Mouse (Mus musculus): ENCODE measurements around the gene Dpp6. TPM values are rescaled to one million over a fixed set of nuclear protein-coding genes. Genes with fewer than 3 reads are reported as not detected.
"Not testable (repeated sequence)": the region's sequence is repeated elsewhere in the genome, so short reads cannot be mapped to it uniquely, and the experiment has no call there.

Gene Dpp6
- polyA plus RNA-seq, 1 experiment from 2014 or later, result 88.3 TPM

GRCm38 (mm10) chr5:27474964-27475465 is 658.0 kb downstream of the Dpp6 start:
- no peaks in the 10 kb centered on the region for H3K9me3 ChIP-seq (replicated peaks)
- H3K27ac ChIP-seq (replicated peaks), result no peak overlapping the region
- no peak overlapping the region for H3K4me3 ChIP-seq (replicated peaks)
- H3K27me3 ChIP-seq (replicated peaks), result no peaks in the 10 kb centered on the region
- no peak overlapping the region for H3K9ac ChIP-seq (replicated peaks)
- H3K4me2 ChIP-seq, result no peak overlapping the region
- ATAC-seq (ENCODE audit: low FRiP score), result no peak
- H3K4me1 ChIP-seq, result no peaks in the 10 kb centered on the region
- 79% methylated on average over 4 of the region's 4 CpGs for WGBS
- peaks cover 7% of the 10 kb centered on the region; the same call in 1 of the 2 replicates for H3K36me3 ChIP-seq

- H3K27me3 ChIP-seq (replicated peaks), result no peaks in the 10 kb centered on the region
- H3K4me1 ChIP-seq, result 0 out of 2 replicates have a peak, but pooled peaks cover 5% of the 10 kb centered on the region
- H3K9ac ChIP-seq (replicated peaks), result no peak overlapping the region
- H3K4me2 ChIP-seq, result no peak overlapping the region
- no peaks in the 10 kb centered on the region for H3K36me3 ChIP-seq
- H3K9me3 ChIP-seq (replicated peaks), result no peaks in the 10 kb centered on the region
- WGBS, result 82% methylated on average over 2 of the region's 2 CpGs
- ATAC-seq (ENCODE audit: low FRiP score), result no peak
- no peak overlapping the region for H3K4me3 ChIP-seq (replicated peaks)
- H3K27ac ChIP-seq (replicated peaks), result no peak overlapping the region
Observed at GRCm38 (mm10) chr5:27481706-27482105, 664.7 kb downstream of the Dpp6 start.

GRCm38 (mm10) chr5:27486138-27486537 is 669.1 kb downstream of the Dpp6 start:
- H3K4me3 ChIP-seq (replicated peaks), result no peak overlapping the region
- no peak for ATAC-seq (ENCODE audit: low FRiP score)
- no peaks in the 10 kb centered on the region for H3K27me3 ChIP-seq (replicated peaks)

DNA sequence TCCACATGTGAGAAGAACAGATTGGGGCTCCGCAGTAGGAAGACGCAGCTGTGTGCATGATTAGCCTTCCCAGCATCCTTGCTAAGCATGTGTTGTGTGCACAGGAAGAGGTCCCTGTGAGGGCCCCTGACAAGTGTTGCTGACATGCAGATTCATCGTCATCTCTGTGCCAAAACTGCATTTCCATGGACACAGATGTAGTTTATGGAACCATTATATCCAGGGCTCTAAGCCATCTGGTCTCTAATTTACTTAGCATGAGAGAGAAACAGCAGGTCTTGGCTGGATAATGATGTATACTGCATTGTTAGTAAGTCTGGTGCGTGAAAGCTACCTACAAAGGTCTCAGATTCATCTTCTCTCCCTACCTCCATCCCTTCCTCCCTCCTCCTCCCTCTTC is 673.9 kb downstream of the Dpp6 start:
- 0 out of 2 replicates have a peak, but pooled peaks cover 4% of the 10 kb centered on the region for H3K4me1 ChIP-seq

More at GRCm38 (mm10) chr5:27486138-27486537, 669.1 kb downstream of the Dpp6 start:
- no peak overlapping the region for H3K9ac ChIP-seq (replicated peaks)
- 0 out of 2 replicates have a peak overlapping the region, but pooled peaks have one; percentile 6 for H3K27ac ChIP-seq (replicated peaks)
- WGBS, result 43% methylated on average over 1 of the region's 1 CpGs
- H3K9me3 ChIP-seq (replicated peaks), result no peaks in the 10 kb centered on the region
- H3K36me3 ChIP-seq, result no peaks in the 10 kb centered on the region
- H3K4me2 ChIP-seq, result no peak overlapping the region
- 0 out of 2 replicates have a peak, but pooled peaks cover 5% of the 10 kb centered on the region for H3K4me1 ChIP-seq

GRCm38 (mm10) chr5:27501338-27501737 is 684.3 kb downstream of the Dpp6 start, which contains the start of gene Speer4b:
Gene Speer4b, minus strand, starts transcription at chr5:27501438.
- not testable (repeated sequence) for H3K9ac ChIP-seq (replicated peaks); H3K36me3 ChIP-seq; H3K4me1 ChIP-seq; ATAC-seq (ENCODE audit: low FRiP score); H3K9me3 ChIP-seq (replicated peaks); H3K4me3 ChIP-seq (replicated peaks); H3K27me3 ChIP-seq (replicated peaks); H3K4me2 ChIP-seq; H3K27ac ChIP-seq (replicated peaks)
- 71% methylated on average over 1 of the region's 1 CpGs for WGBS

More for the DNA sequence above, 673.9 kb downstream of the Dpp6 start:
- Histone ChIP-seq H3K9ac (replicated peaks) (no peak overlapping the region), H3K27ac (replicated peaks) (0 out of 2 replicates have a peak overlapping the region, but pooled peaks have one; percentile 24), H3K4me3 (replicated peaks) (no peak overlapping the region), H3K9me3 (replicated peaks) (no peaks in the 10 kb centered on the region), H3K4me2 (no peak overlapping the region), H3K36me3 (no peaks in the 10 kb centered on the region), H3K27me3 (replicated peaks) (no peaks in the 10 kb centered on the region)
- peak; percentile 70; the same call in 1 of the 2 replicates for ATAC-seq (ENCODE audit: low FRiP score)
- 66% methylated on average over 4 of the region's 4 CpGs for WGBS

- no peak for ATAC-seq (ENCODE audit: low FRiP score)
- H3K9ac ChIP-seq (replicated peaks), result no peak overlapping the region
- no peak overlapping the region for H3K27ac ChIP-seq (replicated peaks)
- H3K4me1 ChIP-seq, result 0 out of 2 replicates have a peak, but pooled peaks cover 6% of the 10 kb centered on the region
- no peaks in the 10 kb centered on the region for H3K36me3 ChIP-seq
- H3K4me3 ChIP-seq (replicated peaks), result no peak overlapping the region
- no peak overlapping the region for H3K4me2 ChIP-seq
- no peaks in the 10 kb centered on the region for H3K27me3 ChIP-seq (replicated peaks)
- no peaks in the 10 kb centered on the region for H3K9me3 ChIP-seq (replicated peaks)
Observed at GRCm38 (mm10) chr5:27518716-27519115, 701.7 kb downstream of the Dpp6 start.

GRCm38 (mm10) chr5:27526906-27527305 is 709.9 kb downstream of the Dpp6 start:
- Histone ChIP-seq H3K9ac (replicated peaks) (no peak overlapping the region), H3K36me3 (no peaks in the 10 kb centered on the region), H3K4me3 (replicated peaks) (no peak overlapping the region), H3K27me3 (replicated peaks) (no peaks in the 10 kb centered on the region), H3K4me2 (no peak overlapping the region), H3K4me1 (no peaks in the 10 kb centered on the region), H3K9me3 (replicated peaks) (no peaks in the 10 kb centered on the region), H3K27ac (replicated peaks) (no peak overlapping the region)
- WGBS, result 90% methylated on average over 1 of the region's 1 CpGs
- ATAC-seq (ENCODE audit: low FRiP score), result no peak

DNA sequence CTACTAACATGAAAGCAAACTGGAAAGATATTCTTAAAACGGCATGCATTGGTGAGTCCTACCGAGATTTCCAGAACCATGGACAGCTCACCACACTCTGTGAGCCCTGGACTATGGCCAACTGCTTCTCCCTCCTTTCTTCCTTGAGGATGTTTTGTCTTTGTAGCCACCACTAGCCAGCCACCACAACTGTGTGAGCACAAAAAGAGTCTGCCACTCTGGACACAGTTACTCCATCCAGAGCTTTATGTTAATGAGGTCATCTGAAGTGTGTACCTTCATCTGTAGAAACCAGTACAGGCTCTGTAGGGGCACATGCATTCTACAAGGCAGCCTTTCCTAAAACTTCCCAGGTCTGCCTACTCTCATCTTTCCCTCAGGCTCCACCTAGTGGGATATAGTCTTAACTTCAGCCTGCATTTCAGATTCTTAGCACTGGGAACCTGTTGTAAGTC is 727.8 kb downstream of the Dpp6 start:
- Histone ChIP-seq H3K4me1 (no peaks in the 10 kb centered on the region), H3K36me3 (no peaks in the 10 kb centered on the region), H3K4me3 (replicated peaks) (no peak overlapping the region), H3K9me3 (replicated peaks) (no peaks in the 10 kb centered on the region), H3K27me3 (replicated peaks) (no peaks in the 10 kb centered on the region), H3K9ac (replicated peaks) (no peak overlapping the region), H3K27ac (replicated peaks) (no peak overlapping the region), H3K4me2 (no peak overlapping the region)
- WGBS, result 6% methylated on average over 2 of the region's 2 CpGs
- peak; percentile 67 for ATAC-seq (ENCODE audit: low FRiP score)

DNA sequence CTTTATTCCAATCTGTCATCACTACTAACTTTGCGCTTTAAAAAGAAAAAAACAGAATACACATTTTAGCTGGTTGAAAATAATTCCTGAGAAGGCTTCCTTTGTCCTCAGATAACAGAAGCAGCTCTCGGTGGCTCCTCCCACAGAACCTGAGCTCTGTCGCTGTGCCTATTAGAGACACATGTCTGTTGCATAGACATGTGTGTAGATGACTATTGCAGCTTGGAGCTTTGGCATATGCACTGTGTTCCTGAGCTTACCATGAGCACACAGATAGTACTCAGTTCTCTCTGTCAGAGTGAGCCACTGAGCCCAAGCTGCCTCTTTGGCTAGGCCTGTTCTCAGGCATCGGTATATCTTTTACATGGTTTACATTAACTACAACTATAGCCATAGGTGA is 732.3 kb downstream of the Dpp6 start:
- no peak overlapping the region for H3K27ac ChIP-seq (replicated peaks)
- ATAC-seq (ENCODE audit: low FRiP score), result no peak

DNA sequence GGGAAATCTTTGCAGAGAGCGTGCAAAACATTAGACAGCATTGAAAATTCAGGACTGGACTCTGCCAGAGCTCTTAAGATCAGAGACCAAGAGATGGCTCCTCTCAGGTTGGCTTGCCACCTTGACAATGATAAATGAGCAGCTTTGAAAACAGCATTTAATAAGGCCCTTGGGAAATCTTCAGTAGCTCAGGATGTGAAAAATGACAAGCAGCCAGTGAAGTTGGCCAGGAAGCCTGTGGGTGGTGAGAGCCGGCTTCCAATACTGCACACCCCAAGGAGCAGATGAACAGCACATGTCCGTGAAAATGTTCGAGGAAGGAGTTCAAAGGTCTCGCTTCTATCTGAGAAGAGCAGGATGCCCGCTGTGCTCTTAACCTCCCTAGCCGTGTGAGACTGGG is 748.7 kb downstream of the Dpp6 start:
- H3K9ac ChIP-seq (replicated peaks), result no peak overlapping the region
- 69% methylated on average over 7 of the region's 7 CpGs for WGBS
- H3K4me2 ChIP-seq, result no peak overlapping the region
- H3K36me3 ChIP-seq, result no peaks in the 10 kb centered on the region
- H3K27ac ChIP-seq (replicated peaks), result no peak overlapping the region; the same call in 1 of the 2 replicates
- no peak overlapping the region for H3K4me3 ChIP-seq (replicated peaks)
- peaks cover 12% of the 10 kb centered on the region; the same call in 1 of the 2 replicates for H3K4me1 ChIP-seq
- no peaks in the 10 kb centered on the region for H3K9me3 ChIP-seq (replicated peaks)
- no peaks in the 10 kb centered on the region for H3K27me3 ChIP-seq (replicated peaks)
- ATAC-seq (ENCODE audit: low FRiP score), result no peak

More for the DNA sequence above, 732.3 kb downstream of the Dpp6 start:
- WGBS, result 92% methylated on average over 4 of the region's 4 CpGs
- H3K36me3 ChIP-seq, result no peaks in the 10 kb centered on the region
- no peaks in the 10 kb centered on the region for H3K9me3 ChIP-seq (replicated peaks)
- no peak overlapping the region for H3K4me2 ChIP-seq
- H3K27me3 ChIP-seq (replicated peaks), result no peaks in the 10 kb centered on the region
- H3K9ac ChIP-seq (replicated peaks), result no peak overlapping the region
- no peak overlapping the region for H3K4me3 ChIP-seq (replicated peaks)
- H3K4me1 ChIP-seq, result no peaks in the 10 kb centered on the region

GRCm38 (mm10) chr5:27587970-27588758 is 771.2 kb downstream of the Dpp6 start:
- H3K27ac ChIP-seq (replicated peaks), result no peak overlapping the region; the same call in 1 of the 2 replicates
- H3K27me3 ChIP-seq (replicated peaks), result no peaks in the 10 kb centered on the region
- H3K4me1 ChIP-seq, result peaks cover 14% of the 10 kb centered on the region
- no peaks in the 10 kb centered on the region for H3K9me3 ChIP-seq (replicated peaks)
- no peak overlapping the region for H3K9ac ChIP-seq (replicated peaks)
- ATAC-seq (ENCODE audit: low FRiP score), result no peak; the same call in 1 of the 2 replicates
- H3K4me2 ChIP-seq, result no peak overlapping the region
- no peak overlapping the region for H3K4me3 ChIP-seq (replicated peaks)
- 43% methylated on average over 8 of the region's 8 CpGs for WGBS
- no peaks in the 10 kb centered on the region for H3K36me3 ChIP-seq

GRCm38 (mm10) chr5:27604132-27604531 is 787.1 kb downstream of the Dpp6 start:
- Histone ChIP-seq H3K4me2 (no peak overlapping the region), H3K27me3 (replicated peaks) (no peaks in the 10 kb centered on the region), H3K4me1 (no peaks in the 10 kb centered on the region), H3K9me3 (replicated peaks) (no peaks in the 10 kb centered on the region), H3K9ac (replicated peaks) (no peak overlapping the region), H3K36me3 (0 out of 2 replicates have a peak, but pooled peaks cover 3% of the 10 kb centered on the region), H3K4me3 (replicated peaks) (no peak overlapping the region), H3K27ac (replicated peaks) (no peak overlapping the region)
- ATAC-seq (ENCODE audit: low FRiP score), result no peak
- 98% methylated on average over 1 of the region's 1 CpGs for WGBS
